Mouse (Mus musculus) stomach, embryonic 14.5 days (tissue): Measurements from ENCODE around the gene Lpar3. TPM values are rescaled to one million over a fixed set of nuclear protein-coding genes. Genes with fewer than 3 reads are reported as not detected.

Experiments
- ATAC-seq: fragments of 200-750 bp; cut with Nextera tagmentation; 2 replicates; pipeline ENCODE4 v1.8.0; 2017; ENCODE audit warnings: low read depth, moderate TSS enrichment; ENCODE audit not compliant: insufficient number of reproducible peaks, insufficient read depth, low FRiP score
- H3K27ac ChIP-seq: fragments of 300-500 bp; sonication (generic); 2 replicates; pipeline ENCODE4 v1.5.1; 2014; ENCODE audit warnings: mild to moderate bottlenecking, low read length, moderate library complexity, mixed read lengths
- H3K27me3 ChIP-seq: fragments of 300-500 bp; sonication (generic); 2 replicates; pipeline ENCODE4 v1.6.1; 2014; ENCODE audit warnings: low read length, control low read depth, mixed read lengths; ENCODE audit not compliant: control insufficient read depth, insufficient read depth
- H3K36me3 ChIP-seq: fragments of 300-500 bp; sonication (generic); 2 replicates; pipeline ENCODE4 v1.6.1; 2014; ENCODE audit warnings: mild to moderate bottlenecking, control low read depth, low read length, moderate library complexity, mixed read lengths; ENCODE audit not compliant: control insufficient read depth, insufficient read depth
- H3K4me1 ChIP-seq: fragments of 300-500 bp; sonication (generic); 2 replicates; pipeline ENCODE4 v1.6.1; 2014; ENCODE audit warnings: low read length, control low read depth, mixed read lengths; ENCODE audit not compliant: control insufficient read depth, insufficient read depth
- H3K4me2 ChIP-seq: fragments of 300-500 bp; sonication (generic); replicated peaks from 2 replicates; pipeline ENCODE4 v1.6.1; 2014; ENCODE audit warnings: low read depth, low read length, control low read depth
- H3K4me3 ChIP-seq: fragments of 300-500 bp; sonication (generic); 2 replicates; pipeline ENCODE4 v1.5.1; 2014; ENCODE audit warnings: low read depth, low read length, control low read depth
- H3K9ac ChIP-seq: fragments of 300-500 bp; sonication (generic); replicated peaks from 2 replicates; pipeline ENCODE4 v1.6.1; 2014; ENCODE audit warnings: low read depth, mild to moderate bottlenecking, control low read depth, low read length, moderate library complexity, mixed read lengths
- H3K9me3 ChIP-seq: fragments of 300-500 bp; sonication (generic); 2 replicates; pipeline ENCODE4 v1.6.1; 2016; ENCODE audit warnings: low read depth, low read length, control low read depth; ENCODE audit not compliant: control insufficient read depth
- WGBS: fragments of 180-500 bp; shearing (Covaris S2); extraction: QIAGEN DNeasy Blood & Tissue Kit; methylation state at CpG from one replicate; pipeline ENCODE4 v1.1.7; 2014; 5-methylcytosine and 5-hydroxymethylcytosine counted together
- polyA plus RNA-seq: library from polyadenylated mRNA; unstranded; fragments of >200 nt; fragmentation: Nextera tagmentation; extraction: Ambion mirVana; gene quantifications from 2 replicates; pipeline ENCODE4 v1.2.1, GENCODE M21; 2014

Lpar3 gene
- polyA plus RNA-seq, 1 experiment from 2014 or later, result 1.2 TPM

- Histone ChIP-seq H3K9ac (no peak overlapping the region), H3K4me1 (0 out of 2 replicates have a peak, but pooled peaks cover 3% of the 10 kb centered on the region), H3K27ac (no peak overlapping the region), H3K36me3 (no peaks in the 10 kb centered on the region), H3K4me2 (no peak overlapping the region), H3K9me3 (no peaks in the 10 kb centered on the region), H3K4me3 (no peak overlapping the region), H3K27me3 (no peaks in the 10 kb centered on the region)
- no peak for ATAC-seq
- 86% methylated on average over 8 of the region's 8 CpGs for WGBS
These were observed 94.7 kb downstream of the Lpar3 start for GRCm38 (mm10) chr3:146315414-146315813.

GRCm38 (mm10) chr3:146316293-146316692, 95.5 kb downstream of the Lpar3 start:
- WGBS, result 72% methylated on average over 8 of the region's 8 CpGs
- ATAC-seq, result no peak
- Histone ChIP-seq H3K36me3 (no peaks in the 10 kb centered on the region), H3K4me2 (no peak overlapping the region), H3K9ac (no peak overlapping the region), H3K9me3 (no peaks in the 10 kb centered on the region), H3K27ac (no peak overlapping the region), H3K27me3 (no peaks in the 10 kb centered on the region), H3K4me3 (no peak overlapping the region), H3K4me1 (0 out of 2 replicates have a peak, but pooled peaks cover under 1% of the 10 kb centered on the region)

GRCm38 (mm10) chr3:146317366-146317765, 96.6 kb downstream of the Lpar3 start:
- H3K9me3 ChIP-seq, result no peaks in the 10 kb centered on the region
- no peak for ATAC-seq
- H3K4me1 ChIP-seq, result no peaks in the 10 kb centered on the region
- H3K27me3 ChIP-seq, result no peaks in the 10 kb centered on the region
- H3K9ac ChIP-seq, result no peak overlapping the region
- H3K27ac ChIP-seq, result no peak overlapping the region
- WGBS, result 82% methylated on average over 7 of the region's 7 CpGs
- H3K4me3 ChIP-seq, result no peak overlapping the region
- no peak overlapping the region for H3K4me2 ChIP-seq
- H3K36me3 ChIP-seq, result no peaks in the 10 kb centered on the region

GRCm38 (mm10) chr3:146317911-146318310, 97.1 kb downstream of the Lpar3 start:
- H3K9me3 ChIP-seq, result no peaks in the 10 kb centered on the region
- H3K27ac ChIP-seq, result no peak overlapping the region
- H3K27me3 ChIP-seq, result no peaks in the 10 kb centered on the region
- WGBS, result 81% methylated on average over 12 of the region's 12 CpGs
- no peak overlapping the region for H3K9ac ChIP-seq
- H3K4me2 ChIP-seq, result no peak overlapping the region
- no peaks in the 10 kb centered on the region for H3K4me1 ChIP-seq
- H3K36me3 ChIP-seq, result no peaks in the 10 kb centered on the region
- H3K4me3 ChIP-seq, result no peak overlapping the region
- no peak for ATAC-seq

- Histone ChIP-seq H3K4me1 (no peaks in the 10 kb centered on the region), H3K27me3 (no peaks in the 10 kb centered on the region), H3K4me2 (no peak overlapping the region), H3K27ac (no peak overlapping the region), H3K9ac (no peak overlapping the region), H3K9me3 (no peaks in the 10 kb centered on the region), H3K36me3 (no peaks in the 10 kb centered on the region), H3K4me3 (no peak overlapping the region)
- WGBS, result 71% methylated on average over 16 of the region's 16 CpGs
- no peak for ATAC-seq
These were observed 97.8 kb downstream of the Lpar3 start for GRCm38 (mm10) chr3:146318520-146318938.

GRCm38 (mm10) chr3:146318987-146319386, 98.2 kb downstream of the Lpar3 start:
- H3K4me1 ChIP-seq, result no peaks in the 10 kb centered on the region
- 40% methylated on average over 13 of the region's 13 CpGs for WGBS
- H3K36me3 ChIP-seq, result no peaks in the 10 kb centered on the region
- no peak overlapping the region for H3K9ac ChIP-seq
- H3K27me3 ChIP-seq, result no peaks in the 10 kb centered on the region
- H3K4me3 ChIP-seq, result no peak overlapping the region
- ATAC-seq, result no peak
- no peak overlapping the region for H3K27ac ChIP-seq
- no peak overlapping the region for H3K4me2 ChIP-seq
- H3K9me3 ChIP-seq, result no peaks in the 10 kb centered on the region

GRCm38 (mm10) chr3:146319503-146319902, 98.7 kb downstream of the Lpar3 start:
- 83% methylated on average over 14 of the region's 14 CpGs for WGBS
- Histone ChIP-seq H3K9me3 (no peaks in the 10 kb centered on the region), H3K9ac (no peak overlapping the region), H3K4me1 (no peaks in the 10 kb centered on the region), H3K4me2 (no peak overlapping the region), H3K4me3 (no peak overlapping the region), H3K36me3 (no peaks in the 10 kb centered on the region), H3K27me3 (no peaks in the 10 kb centered on the region), H3K27ac (no peak overlapping the region)
- no peak for ATAC-seq

- no peak overlapping the region for H3K4me3 ChIP-seq
- no peak overlapping the region for H3K9ac ChIP-seq
- H3K27ac ChIP-seq, result no peak overlapping the region
- no peaks in the 10 kb centered on the region for H3K9me3 ChIP-seq
- ATAC-seq, result no peak
- H3K4me1 ChIP-seq, result no peaks in the 10 kb centered on the region
- no peaks in the 10 kb centered on the region for H3K36me3 ChIP-seq
- WGBS, result 64% methylated on average over 8 of the region's 8 CpGs
- no peak overlapping the region for H3K4me2 ChIP-seq
- no peaks in the 10 kb centered on the region for H3K27me3 ChIP-seq
These were observed 104.2 kb downstream of the Lpar3 start for GRCm38 (mm10) chr3:146324949-146325348.

GRCm38 (mm10) chr3:146326743-146327536, 106.2 kb downstream of the Lpar3 start:
- ATAC-seq, result no peak
- H3K36me3 ChIP-seq, result no peaks in the 10 kb centered on the region
- H3K9me3 ChIP-seq, result no peaks in the 10 kb centered on the region
- peak overlapping the region; percentile 71 for H3K4me2 ChIP-seq
- 49% methylated on average over 14 of the region's 17 CpGs for WGBS
- no peaks in the 10 kb centered on the region for H3K4me1 ChIP-seq
- H3K27ac ChIP-seq, result no peak overlapping the region
- no peak overlapping the region for H3K4me3 ChIP-seq
- H3K9ac ChIP-seq, result no peak overlapping the region
- no peaks in the 10 kb centered on the region for H3K27me3 ChIP-seq
